Mouse (Mus musculus) cerebellum, adult 2 months (tissue): ENCODE results near the gene Scamp4.

ENCODE experiments used
- CTCF ChIP-seq: fragments of 200-500 bp; IDR thresholded peaks from 2 replicates; pipeline ENCODE4 v1.5.1; 2011; ENCODE audit warnings: low read depth, mild to moderate bottlenecking, control low read depth, low read length, moderate library complexity, borderline replicate concordance; ENCODE audit not compliant: insufficient read depth
- POLR2A ChIP-seq: fragments of 200-500 bp; IDR thresholded peaks from 2 replicates; pipeline ENCODE4 v1.6.1; 2011; ENCODE audit warnings: low read length, control low read depth, borderline replicate concordance; ENCODE audit not compliant: insufficient read depth

DNA sequence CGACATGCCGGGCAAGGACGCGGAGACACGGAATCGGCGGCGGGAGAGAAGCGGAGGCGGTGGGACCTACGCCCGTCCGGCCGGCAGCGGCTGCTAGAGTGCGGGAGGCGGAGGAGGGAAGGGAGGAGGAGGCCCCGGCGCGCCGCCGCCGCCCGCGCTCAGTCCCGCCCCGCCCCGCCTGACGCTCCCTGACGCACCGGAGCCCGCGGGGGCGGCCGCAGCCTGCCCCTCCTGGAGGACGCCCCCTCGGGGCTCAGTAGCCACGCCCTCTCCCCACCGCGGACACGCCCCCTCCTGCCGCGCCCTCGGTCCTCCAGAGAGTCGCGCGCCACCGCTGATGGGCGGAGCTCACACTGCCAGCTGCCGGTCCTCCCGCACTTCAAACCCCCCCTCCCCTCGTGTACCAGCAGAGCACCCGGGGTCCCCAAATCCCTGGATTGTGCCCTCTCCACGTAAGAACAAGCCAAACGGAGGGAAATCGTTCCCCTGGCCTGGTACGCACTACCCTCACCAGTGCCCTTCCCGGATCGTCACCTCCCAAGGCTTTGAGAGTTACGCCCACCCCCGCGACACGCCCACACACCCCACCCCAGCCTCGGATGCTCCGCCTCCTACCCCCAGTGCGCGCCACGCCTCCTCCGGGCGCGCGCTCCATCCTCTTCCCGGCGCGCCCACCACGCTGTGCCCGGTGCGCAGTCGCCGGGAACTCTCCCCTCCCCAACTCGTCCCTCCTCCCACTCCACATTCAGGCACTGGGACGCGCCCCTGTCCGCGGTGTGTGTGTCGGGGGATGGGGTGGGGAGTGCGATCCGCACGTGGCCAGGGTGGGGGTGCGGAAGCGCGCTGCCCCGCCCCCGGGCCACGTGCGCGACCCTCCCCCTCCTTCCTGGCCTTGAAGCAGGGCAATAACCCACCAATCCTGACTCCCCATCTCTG lies 25.2 kb upstream of the Scamp4 start, which contains the start of gene Klf16:
- no peak for TF ChIP-seq CTCF
- TF ChIP-seq POLR2A, result no peak
